Mouse (Mus musculus) urinary bladder, postnatal 36 days (tissue): ENCODE data around the gene Abca1.
A peak's percentile ranks its signal among the peaks of the same experiment; 100 is the strongest.

Experiments used
- DNase-seq, 2 experiments: peaks; one replicate each; pipeline ENCODE4 v3.0.0; 2022; ENCODE audit warnings: low spot score in 2 of 2, mixed read lengths in 1 of 2

The Abca1 gene

DNA sequence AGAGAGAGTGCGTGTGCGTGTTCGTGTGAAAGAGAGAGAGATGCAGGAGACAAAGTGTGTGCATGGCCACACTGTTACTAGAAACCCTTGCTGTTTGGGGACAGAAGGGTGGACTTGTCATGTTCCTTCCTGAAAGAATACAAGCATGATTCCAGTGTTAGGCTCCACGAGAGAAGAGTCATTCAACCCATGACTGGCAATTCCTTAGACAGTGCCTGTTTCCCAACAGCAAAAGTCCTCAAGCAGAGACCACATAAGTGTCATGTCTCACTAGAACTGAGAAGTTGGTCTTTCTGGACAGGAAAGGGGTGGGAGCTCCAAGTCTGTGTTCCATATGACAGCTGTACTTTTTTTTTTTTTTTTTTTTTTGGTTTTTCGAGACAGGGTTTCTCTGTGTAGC, 10.1 kb downstream of the Abca1 start:
- DNase-seq: no peak

GRCm38 (mm10) chr4:53148817-53149216, 10.9 kb downstream of the Abca1 start:
- no peak for DNase-seq

GRCm38 (mm10) chr4:53147454-53147853, 12.2 kb downstream of the Abca1 start:
- DNase-seq: no peak

DNA sequence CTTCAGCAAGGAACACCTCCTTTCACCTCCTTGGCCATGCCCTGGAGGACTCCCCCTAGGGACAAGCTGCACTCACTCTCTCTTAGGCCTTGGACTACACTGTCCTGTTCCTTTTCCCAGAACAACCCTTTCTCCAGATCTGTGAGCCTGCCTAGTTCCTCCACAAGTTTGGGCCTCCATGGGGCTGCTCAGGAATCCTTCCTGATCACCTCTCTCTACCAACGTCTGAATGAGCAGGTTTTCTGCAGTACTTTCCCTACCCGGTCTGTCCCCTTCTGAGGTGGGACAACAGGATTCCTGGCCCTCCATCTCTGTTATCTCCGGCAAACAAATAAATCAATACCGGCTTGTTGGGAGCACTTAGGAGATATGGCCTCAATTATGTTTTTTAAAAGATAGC, 12.6 kb downstream of the Abca1 start:
- no peak for DNase-seq

DNA sequence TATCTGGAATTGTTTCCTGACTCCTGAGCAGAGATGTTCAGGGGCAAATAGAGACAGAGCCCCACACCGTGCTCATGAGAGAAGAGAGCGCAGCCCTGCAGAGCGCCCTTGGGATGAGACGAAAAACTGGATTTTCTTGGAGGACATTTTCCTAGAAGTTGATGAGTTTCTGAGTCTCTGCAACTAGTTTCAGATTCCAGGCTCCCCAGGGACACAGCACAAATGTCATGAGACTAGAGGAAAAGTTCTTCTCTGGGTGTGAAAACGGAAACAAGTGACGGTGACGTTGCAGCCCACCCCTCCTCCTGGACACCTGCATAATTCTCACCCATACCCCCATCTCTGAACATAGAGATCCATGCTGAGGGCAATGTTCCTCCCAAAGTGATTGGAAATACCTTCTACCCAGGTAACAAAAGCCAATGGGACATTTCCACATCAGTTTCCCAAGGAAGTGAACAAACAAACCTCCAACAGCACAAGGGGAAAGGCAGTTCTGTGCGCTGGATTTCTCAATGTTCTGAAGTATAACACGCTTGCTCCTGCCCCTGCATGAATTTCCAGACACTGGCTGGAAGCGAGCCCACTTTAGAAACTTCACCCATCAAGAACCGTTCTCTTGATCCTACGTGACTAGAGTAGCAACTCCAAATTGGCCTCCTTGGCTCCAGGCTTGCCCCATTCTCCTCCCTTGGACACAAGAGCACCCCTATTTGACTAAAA, 13.3 kb downstream of the Abca1 start:
- DNase-seq: no peak

GRCm38 (mm10) chr4:53145434-53146168, 14.1 kb downstream of the Abca1 start:
- no peak for DNase-seq

- no peak for DNase-seq
These were observed 15.1 kb downstream of the Abca1 start for GRCm38 (mm10) chr4:53144571-53144970.

GRCm38 (mm10) chr4:53144021-53144420, 15.7 kb downstream of the Abca1 start:
- no peak for DNase-seq

DNA sequence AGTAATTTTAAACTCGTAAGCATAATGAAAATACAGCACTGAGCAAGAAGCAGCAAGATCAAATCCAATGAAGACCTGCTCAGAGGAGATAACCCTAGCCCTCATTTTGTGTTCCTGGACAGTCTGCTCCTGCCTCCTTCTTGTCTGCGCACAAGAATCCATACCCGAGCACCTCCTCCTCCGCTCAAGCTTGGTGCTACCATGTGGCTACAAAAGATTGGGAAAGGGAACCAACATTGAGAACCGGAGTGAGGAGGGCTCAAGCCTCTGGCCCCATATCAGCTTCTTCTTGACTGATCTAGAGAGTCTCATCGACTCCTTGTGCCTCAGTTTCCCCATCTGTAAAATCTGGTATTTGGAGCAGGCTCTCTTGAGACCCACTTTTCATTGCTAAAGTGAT, 19.0 kb downstream of the Abca1 start:
- no peak for DNase-seq

DNA sequence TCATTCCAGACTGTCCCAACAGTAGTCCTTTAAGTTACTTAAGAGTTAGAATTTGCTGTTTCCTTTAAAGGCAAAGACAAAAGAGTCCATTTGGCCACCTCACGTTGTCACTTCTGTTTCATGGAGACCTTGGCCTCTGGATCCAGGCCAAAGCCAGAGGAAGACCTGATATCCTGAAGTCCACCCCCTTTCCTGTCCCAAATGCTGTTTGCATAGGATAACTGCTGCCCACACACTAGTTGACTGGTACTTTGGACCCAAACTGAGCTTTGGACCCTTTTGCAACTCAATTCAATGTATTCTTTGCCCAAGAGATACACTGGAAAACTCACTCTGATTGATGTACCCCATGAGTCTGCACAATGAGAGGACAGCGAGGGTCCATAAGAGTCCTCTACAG, 20.2 kb downstream of the Abca1 start:
- DNase-seq: no peak

- DNase-seq: no peak
These were observed 20.7 kb downstream of the Abca1 start for GRCm38 (mm10) chr4:53138974-53139373.

DNA sequence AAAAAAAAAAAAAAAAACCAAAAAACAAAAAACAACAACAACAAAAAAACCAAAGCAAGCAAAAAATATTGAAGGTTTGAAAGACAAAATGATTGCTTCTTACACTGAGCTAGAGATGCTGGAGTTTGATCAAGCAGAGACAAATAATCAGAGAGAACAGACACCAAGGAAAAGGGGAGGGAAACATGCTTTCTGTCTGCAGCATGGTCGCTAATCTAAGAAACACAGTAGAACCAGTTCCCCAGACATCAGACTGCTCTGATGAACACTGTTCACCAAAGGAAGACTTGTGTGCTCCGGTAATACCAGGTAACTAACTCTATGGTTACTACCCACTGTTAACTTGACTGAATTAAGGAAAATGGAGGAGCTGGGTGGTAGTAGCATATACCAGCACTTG, 22.6 kb downstream of the Abca1 start:
- no peak for DNase-seq

- DNase-seq: no peak
These were observed 24.9 kb downstream of the Abca1 start for GRCm38 (mm10) chr4:53134816-53135215.

GRCm38 (mm10) chr4:53133995-53134394, 25.7 kb downstream of the Abca1 start:
- no peak for DNase-seq

DNA sequence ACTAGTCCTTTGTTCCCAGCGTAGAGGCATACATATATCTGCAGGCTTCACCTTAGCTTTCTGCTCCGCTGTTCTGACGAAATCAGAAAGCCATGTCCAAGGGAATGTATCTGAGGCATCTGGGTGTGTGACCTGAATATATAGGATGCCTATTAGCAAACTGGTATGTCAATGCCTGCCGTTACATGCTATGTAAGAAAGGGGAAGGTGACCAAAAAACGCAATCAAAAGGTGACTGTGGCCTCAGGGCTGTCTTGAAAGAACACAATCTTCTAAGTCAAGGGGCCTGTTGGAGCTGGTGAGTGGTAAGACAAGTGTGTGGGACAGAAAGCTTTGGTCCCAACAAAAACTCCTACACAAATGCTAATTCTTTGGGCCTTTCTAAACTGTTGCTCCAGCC, 28.2 kb downstream of the Abca1 start:
- no peak for DNase-seq

- no peak for DNase-seq
These were observed 28.8 kb downstream of the Abca1 start for GRCm38 (mm10) chr4:53130622-53131517.

DNA sequence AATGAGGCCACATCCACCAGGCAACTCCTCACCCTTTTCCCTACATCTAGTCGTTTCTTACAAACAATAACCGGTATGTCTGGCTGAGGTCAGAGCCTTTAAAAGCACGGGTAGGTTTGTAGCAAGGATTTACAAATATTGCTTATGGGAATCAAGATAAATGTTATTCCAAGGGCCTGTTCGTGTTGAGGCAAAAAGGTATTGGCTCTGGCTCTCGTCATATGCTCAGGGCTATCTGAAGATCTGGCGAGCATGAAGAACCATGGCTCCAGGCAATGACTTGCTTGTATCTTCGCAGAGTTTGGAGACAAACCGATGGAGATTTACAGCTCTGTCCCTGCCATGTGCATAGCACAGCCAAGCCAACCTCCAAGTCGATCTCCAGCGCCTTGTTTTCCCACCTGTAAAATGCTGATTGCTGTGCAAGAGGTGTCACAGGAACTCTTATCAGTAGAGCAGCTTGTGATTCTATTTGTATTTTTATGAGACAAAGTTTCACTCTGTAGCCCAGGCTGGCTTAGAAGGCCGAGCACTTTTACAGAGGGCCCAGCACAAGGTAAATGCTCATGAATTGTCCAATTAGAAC, 29.9 kb downstream of the Abca1 start:
- DNase-seq: no peak

- DNase-seq: no peak
These were observed 32.4 kb downstream of the Abca1 start for GRCm38 (mm10) chr4:53127266-53127665.

- DNase-seq: peak in 1 of 2 experiments; percentile 65
These were observed 32.9 kb downstream of the Abca1 start for GRCm38 (mm10) chr4:53126794-53127193.

DNA sequence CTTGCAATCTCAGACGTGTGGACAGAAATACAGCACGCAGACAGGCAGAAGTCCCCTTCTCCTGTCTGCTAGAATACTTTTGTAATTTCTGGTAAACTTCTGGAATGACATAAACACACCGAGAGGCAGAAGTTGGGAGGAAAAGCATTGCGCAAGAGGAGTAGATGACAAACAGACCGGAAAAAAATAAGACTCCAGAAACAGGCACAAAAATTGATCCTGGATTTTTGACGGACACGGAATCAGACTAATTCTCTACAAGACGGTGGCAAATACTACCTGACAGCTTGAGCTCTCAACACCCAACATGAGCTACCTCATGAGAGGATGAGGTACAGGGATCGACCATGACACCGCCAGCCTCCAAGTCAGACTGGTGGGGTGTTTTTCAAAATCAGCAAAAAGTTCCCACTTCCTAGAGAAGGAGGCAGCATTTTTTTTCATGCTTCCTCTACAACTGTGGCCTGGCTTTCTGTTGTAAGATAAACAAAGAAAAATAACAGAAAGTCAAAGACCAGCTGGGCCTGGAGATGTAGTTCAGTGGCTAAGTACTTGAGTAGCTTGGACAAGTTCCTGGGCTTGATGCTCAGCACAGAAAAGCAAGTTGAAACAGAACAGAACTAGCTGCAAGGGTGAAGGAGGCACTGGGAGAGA, 34.7 kb downstream of the Abca1 start:
- no peak for DNase-seq

DNA sequence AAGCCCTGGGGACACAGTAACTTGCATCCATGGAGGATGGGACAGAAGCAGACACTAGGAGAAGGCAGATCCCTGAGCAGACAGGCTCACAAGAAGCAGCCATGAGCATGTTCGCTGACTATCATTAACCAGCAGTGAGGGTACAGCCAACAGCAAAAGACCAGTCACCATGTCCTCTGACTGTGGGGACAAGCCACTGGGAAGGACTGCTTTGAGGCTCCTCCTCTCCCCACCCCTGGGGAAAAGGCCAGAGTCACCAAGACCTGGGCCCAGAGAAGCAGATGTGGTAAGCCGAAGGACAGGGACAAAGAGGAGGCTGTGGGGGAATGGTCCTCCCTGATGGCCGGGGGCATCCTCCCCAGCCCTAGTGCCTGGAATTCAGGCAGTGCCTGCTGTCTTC, 37.4 kb downstream of the Abca1 start:
- no peak for DNase-seq
